Mouse (Mus musculus) megakaryocyte-erythroid progenitor cell, adult 5-6 weeks (primary cell): ENCODE measurements around the gene Pank3. TPM values are rescaled to one million over a fixed set of nuclear protein-coding genes. Genes with fewer than 3 reads are reported as not detected.
"Not testable (repeated sequence)": the region's sequence is repeated elsewhere in the genome, so short reads cannot be mapped to it uniquely, and the experiment has no call there.

ENCODE experiments used
- ATAC-seq: replicated peaks from 2 replicates; pipeline ENCODE4 v1.8.0; 2016; ENCODE audit warnings: mild to moderate bottlenecking, inconsistent platforms; ENCODE audit not compliant: severe bottlenecking, poor library complexity, low FRiP score, low TSS enrichment
- total RNA-seq, 2 experiments: library from RNA; stranded (forward) in 1 of 2; stranded (reverse) in 1 of 2; fragments of 200-1000, 215-1000 nt in 1 of 2; fragments of >200 nt in 1 of 2; fragmentation: Nextera tagmentation in 1 of 2; gene quantifications; 2 replicates each; pipeline ENCODE4 v1.2.3; 2014 to 2017

The Pank3 gene
- total RNA-seq, 2 experiments from 2014 or later = 14.3 to 26.4 TPM

DNA sequence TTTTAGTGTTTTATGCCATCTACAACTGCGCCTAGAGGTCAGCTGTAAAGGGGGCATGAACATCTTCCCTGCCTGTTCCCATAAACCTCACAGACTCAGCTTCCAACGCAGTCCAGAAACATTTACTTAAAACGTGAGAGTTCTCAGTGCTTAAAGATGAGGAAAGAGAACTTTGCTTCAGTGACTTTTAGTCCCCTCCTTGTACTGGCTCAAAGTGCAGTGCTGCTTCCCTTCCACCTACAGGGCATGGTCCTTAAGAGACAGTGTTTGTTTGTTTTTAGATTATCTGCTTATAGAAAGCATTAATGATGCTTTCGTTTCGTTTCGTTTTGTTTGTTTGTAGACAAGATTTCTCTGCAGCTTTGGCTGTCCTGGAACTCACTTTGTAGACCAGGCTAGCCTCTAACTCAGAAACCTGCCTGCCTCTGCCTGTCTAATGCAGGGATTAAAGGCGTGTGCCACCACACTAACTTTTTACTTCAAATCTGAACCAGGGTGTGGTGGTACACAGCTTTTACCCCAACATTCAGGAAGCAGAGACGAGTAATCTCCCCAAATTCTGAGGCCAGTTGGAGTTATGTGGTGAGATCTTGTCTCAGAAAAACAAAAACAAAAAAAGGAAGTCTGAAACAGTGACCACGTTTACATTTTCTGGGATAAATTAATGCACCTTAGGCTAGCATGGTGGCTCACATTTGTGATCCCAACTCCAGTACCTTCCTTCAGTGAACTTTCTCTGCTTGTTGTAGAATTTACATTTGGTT, 1.6 kb downstream of the Pank3 start:
- ATAC-seq = no peak

DNA sequence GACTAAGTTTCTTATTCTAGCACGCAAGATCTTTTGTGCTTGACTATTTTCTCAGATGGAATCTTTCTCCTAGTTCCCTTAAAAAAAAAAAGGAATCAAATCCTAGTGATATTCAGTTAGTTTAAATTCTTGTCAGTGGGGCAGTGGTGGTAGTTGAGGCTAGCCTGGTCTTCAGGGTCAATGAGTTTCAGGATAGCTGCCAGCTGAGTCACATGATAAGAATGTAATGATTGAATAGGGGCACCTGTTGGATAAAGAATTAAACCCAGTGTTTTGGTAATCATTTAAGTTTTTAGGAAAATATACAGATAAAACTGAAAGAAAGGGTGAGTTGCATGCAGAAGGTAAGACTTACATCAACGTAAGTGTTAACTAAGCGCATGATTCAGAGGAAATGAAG, 6.3 kb downstream of the Pank3 start:
- ATAC-seq = no peak

DNA sequence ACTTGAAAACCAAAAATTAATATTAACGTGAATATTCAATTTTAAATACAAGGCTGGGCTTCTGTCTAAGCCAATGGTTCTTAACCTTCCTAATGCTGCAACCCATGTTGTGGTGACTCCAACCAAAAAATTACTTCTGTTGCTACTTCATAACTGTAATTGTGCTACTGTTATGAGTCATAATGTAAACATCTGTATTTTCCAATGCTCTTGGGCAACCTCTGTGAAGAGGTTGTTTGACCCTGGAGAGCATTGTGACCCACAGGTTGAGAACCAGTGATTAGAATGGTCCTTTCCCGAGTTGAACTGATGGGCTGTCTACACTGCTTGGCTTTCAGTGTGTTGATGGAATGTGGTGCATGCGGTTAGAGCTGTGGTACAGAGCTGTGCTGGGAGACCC, 7.2 kb downstream of the Pank3 start:
- no peak for ATAC-seq

DNA sequence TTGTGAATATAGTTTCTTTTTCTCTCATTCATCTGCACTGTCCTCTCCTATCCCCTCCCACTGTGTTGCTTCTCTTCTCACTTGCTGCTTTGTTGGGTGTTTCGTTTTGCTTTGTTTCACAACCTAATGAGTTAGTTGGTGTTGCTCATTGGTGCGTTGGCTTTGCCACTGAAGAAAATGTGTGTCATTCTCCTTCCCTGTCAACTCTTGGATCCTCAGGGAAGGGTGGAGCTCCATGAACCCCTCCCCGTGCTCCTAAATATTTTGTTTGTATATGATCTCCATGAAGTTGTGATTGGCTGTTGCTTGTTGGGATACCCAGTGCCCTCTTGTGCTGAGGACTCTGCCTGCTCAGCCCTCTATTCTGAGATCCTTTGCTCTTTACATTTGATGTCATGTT, 11.1 kb downstream of the Pank3 start:
- no peak for ATAC-seq

DNA sequence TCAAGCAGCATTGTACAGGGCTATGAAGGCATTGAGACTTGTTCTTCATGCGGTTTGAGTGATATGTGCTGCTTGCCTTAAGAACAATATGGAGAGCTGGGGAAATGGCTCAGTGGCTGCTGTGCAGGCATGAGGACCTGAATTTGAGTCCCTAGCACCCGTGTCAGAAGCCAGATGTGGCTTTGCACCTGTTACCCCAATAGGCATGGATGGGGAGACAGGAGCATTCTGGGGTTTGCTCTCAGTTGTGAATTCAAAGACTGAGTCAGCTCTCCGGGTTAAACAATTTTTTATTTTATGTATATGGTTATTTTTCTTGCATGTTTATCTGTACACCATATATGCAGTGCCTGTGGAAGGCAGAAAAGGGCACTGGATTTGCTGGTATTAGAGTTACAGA, 13.2 kb downstream of the Pank3 start:
- ATAC-seq = no peak

DNA sequence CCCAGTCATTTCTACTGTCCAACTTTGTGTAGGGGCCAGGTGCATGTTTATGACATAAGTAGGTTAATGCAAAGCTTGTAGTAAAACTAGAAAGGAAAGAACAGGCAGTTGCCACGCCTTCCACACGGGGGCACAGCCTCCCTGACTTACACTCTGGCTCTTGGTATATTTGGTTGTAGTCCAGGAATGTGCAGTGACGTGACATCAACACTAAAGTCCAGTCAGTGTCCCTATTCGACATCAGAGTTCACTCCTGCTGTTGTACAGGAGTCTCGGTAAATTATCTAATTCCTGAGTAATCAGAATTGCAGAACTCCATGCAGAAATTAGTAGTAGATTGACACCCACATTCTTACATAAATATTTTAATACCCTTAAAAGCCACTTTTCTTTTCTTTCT, 13.8 kb downstream of the Pank3 start:
- no peak for ATAC-seq

DNA sequence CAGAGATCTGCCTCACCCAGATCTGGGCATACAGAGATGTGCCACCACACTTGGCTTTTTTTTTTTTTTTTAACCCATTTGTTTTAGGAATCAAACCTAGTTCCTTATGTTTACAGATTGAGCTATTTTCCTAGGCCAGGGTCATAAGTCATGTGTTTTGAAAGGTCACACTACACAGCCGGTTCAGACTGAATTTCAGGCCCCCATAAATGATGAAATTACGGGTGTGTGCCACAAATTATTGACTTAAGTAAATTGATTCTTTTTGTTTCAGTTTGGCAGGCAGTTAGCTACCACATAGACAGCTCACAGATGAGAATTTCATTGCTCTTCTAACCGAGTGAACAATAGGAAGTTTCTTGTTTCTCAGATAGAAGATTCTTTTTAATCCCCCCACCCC, 14.7 kb downstream of the Pank3 start:
- ATAC-seq = no peak

DNA sequence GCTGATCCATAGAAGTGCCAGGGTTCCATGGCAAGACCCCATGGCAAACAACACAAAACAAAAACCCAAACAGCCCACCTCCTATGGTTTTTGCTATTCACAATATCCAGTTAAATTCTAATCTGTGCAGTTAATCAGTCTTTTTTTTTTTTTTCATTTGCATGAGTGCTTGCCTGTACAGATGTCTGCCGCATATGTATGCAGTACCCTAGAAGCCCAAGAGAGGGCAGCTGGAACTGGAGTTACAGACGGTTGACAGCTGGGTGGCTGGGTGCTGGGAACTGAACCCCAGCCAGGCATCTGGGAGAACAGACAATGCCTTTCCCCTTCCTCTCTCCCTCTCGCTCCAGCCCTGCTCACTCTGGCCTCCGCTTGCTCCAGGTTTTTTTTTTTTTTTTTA, 15.3 kb downstream of the Pank3 start:
- no peak for ATAC-seq

DNA sequence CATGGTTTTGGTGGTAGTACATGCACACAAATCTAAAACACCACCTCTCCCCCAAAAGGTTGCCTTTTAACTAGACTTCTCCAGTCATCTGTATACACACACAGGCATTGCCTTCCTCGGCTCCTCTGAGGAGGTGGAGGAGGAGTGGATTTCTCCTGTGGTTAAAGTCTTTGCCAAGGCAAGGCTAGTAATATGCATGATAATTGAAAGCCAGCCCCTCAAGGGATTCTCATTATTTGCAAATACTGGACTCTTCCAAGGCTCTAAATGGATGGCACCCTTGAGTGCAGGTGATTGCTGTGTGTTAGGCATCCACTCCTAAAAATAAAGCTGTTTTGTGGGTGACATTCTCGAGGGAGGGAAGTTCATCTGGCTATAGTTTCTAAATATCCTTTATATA, 19.2 kb downstream of the Pank3 start:
- ATAC-seq = no peak

DNA sequence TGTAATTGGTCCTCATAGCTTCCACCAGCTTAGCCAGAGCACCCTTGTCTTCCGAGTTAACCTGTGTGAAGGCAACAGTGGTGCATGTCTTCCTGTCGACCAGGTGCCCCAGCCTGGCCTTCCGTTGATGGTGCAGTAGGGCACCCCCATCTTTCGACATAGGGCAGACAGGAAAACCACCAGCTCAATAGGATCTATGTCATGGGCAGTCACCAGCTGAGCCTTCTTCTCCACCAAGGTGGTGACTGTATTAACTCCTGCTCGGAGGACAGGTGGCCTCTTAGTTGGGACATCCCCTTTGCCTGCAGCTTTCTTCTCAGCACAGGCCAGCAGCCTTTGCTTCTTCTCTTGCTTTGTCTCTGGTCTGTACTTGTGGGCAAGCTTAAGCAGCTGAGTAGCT, 23.5 kb downstream of the Pank3 start:
- ATAC-seq = not testable (repeated sequence)

DNA sequence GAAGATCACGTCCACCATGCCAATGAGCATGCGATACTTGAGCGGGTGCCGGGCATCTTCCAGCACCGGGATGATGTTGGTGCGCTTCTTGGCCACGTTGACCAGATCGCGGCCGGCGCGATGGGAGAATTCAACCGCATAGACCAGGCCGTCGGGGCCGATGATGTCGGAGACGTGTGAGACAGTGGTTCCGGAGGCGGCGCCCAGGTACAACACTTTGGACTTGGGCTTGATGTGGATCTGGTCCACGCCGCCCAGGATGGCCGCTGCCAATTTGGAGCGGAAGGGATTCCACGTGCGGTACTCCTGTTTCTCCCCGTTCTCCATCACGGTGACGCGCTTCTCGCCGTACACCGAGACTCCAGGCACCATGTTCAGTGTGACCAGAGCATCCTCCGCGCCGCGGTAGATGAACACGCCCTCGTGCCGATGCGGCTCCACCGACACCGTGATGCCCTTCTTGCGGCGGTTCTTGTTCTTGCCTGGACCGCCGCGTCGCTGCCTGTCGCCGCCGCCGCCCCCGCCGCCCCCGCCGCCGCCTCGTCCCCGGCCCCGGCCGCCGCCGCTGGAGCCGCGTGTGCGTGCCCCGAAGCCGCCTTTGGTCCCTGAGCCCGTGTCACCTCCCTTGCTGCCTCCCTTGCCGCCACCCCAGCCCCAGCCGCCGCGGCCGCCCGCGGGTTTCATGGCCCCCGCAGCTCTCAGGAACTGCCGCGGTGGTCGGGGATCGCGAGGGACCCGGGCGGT, 28.6 kb downstream of the Pank3 start:
- ATAC-seq = no peak

DNA sequence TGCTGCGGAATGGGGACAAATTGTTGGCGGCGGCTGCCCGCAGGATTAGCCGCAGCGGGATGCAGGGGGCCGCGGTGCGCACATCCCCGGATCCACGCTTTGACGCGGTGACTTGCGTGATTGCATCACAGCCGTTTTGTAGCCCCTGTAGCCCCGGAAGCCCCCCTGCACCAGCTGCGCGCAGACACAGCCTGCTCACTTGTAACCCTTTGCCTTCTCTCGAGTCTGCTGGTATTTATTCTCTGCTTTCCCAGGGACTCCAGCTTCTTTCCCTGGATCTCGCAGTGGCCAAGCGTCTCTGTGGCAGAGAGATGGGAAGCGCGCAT, 29.2 kb downstream of the Pank3 start:
- no peak for ATAC-seq

DNA sequence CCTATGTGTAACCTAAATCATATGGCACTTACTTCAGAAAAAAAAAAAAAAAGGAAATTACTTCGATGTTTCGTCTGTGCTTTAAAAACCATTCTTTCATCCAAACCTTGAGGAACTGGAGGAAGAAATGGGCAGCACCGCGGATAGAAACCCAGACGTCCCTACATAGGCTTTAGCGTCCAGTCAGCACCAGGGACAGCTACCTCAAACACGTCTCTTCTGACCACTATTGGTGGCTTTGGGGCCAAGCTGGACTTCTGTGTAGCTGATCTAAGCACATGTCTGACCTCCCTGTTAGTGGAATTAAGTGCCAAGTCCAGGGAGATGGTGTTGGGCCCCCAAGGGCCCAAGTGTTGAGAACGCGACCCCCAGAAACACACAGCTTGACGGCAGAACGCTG, 29.6 kb downstream of the Pank3 start, which contains the start of gene Fbll1:
Gene Fbll1, minus strand, starts transcription at position 11 of the 400 bp plus-strand sequence.
- ATAC-seq = peak; percentile 81

DNA sequence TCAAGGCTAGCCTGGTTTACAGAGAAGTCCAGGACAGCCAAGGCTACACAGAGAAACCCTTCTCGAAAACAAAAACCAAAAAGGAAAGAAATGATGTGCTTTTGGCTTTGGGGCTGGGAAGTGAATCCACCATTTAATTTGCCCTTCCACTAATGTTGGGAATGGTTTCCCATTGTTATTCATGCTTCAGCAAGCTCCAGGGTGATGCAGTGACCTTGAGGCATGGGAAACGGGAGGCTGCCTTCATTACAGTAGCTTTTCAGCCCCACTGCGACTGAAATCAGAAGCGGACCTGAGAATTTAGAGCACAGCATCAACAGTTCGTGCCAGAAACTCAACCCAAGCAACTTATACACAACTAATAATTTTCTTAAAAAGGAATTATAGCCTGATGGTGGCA, 32.0 kb downstream of the Pank3 start:
- no peak for ATAC-seq

DNA sequence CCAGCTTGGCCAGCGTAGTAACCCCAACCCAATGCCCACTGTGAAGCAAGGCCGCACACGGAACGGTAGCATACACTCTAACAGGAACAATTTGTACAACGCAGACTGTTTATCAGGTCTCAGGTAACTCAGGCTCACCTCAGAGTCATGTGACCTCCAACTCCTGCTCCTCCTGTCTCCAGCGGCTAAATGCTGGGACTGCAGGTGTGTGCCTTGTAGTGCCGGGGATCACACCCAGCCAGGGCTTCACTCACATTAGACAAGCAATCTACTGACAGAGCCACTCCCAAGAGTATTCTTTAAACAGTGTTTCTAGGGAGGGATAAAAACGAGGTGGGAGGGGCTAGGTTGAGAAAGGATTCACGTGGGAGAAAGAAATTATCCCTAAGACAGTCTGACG, 42.2 kb downstream of the Pank3 start:
- no peak for ATAC-seq

DNA sequence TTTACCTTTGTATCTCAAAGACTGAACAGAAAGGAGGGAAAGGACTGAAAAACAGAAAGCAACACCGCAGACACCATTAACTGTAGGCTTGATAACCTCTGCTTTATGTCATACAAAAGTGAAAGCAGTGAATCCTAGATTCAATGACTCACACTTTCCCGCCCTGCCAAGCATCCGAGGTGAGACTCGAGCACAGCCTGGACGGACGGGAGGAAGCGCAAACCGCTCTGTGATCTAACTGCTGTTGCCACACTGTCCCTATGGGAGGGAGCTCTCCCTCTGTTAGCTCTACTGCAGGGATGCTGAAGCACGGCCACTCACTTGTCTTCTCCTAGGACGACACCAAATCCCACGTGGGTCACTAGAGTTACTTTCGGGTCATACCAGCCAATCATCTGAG, 47.0 kb downstream of the Pank3 start:
- no peak for ATAC-seq

DNA sequence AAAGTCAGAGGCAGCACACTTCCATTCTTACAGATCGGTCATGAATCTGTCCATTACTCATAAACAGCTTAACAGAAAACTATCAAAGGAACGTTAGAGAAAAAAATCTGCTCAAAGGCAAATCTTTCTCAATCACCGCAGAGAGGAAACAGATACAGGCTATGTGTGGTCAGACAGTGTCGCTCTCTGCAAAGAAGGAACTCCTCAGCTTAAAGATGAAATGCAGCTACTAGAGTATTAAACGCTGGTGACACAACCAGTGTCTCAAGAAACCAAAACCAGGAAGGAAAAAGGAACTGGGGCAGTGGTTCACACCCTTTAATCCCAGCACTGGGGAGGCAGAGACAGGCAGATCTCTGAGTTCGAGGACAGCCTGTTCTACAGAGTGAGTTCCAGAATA, 58.4 kb downstream of the Pank3 start:
- no peak for ATAC-seq

DNA sequence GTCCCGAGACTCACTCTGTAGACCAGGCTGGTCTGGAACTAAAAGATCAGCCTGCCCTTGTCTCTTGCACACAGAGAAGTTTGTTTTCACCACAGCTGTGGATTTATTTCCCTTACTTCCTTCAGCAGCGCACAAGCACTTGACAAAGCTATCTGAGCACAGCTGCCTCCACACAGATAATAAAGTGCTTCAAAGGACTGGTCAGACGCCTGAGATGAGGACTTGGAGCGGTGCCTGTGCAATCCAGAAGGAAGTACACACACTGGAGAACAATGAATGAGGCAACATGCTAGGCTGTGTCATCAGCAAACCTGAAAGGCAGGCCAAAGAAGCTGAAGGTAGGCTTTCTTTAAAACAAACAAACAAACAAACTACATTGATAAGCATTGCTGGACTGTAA, 62.9 kb downstream of the Pank3 start:
- no peak for ATAC-seq

DNA sequence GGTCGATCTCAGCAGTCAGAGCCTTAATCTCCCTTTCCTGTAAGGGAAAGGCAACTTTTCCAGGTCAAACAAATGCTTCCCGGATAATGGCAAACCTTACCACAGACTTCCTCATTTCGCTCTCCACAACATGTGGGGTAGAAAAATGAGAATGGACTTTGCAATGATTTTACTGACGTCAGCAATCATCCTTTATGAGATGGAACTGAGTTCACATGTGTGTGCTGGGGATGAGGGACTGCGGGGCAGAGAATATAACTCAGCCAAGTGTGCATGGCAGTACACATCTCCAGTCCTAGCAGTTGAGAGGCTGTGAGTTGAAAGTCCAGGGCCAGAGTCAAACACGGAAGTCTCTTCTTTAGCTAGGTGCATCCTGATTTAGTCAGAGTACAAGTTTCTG, 64.0 kb downstream of the Pank3 start:
- ATAC-seq = no peak

DNA sequence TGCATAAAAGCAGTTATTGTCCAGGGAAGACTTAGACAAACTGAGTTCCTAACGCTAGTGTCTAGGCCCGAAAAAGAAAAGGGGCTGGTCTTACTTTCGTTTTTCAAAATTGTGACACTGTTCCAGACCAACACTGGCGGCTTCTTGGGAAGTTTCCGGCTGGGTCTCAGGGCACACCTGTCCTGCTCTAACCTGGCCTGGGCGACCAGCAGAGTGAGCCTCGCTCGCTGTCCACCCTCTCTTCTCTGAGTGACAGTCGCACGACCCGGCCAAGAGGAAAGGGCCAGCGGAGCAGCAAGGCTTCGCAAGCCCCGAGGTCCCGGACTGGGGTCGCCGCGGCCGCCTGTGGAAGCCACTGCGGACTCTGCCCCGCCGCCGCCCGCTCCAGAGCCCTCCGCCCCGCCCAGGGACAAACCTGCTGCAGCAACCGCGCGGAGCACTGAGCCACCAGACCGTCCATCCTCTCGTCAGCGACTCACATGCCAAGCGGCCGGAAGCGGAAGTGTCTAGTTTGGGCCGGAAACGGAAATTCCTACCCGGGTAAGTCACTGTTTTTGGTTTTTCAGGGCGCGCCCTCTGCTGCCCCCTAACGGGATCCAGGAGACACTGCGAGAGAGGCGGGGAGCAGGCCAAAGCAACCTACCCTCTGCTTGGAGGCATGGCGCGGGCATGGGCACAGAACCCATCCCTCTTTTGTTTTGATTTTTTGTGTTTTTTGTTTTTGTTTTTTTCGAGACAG, 64.9 kb downstream of the Pank3 start, which contains the start of gene Rars:
Gene Rars, minus strand, starts transcription at position 485 of the 739 bp plus-strand sequence.
- ATAC-seq = peak; percentile 94
